Mouse (Mus musculus) forebrain, embryonic 10.5 days (tissue): ENCODE results near the gene Tmco2. TPM values are rescaled to one million over a fixed set of nuclear protein-coding genes. Genes with fewer than 3 reads are reported as not detected.

Experiments
- polyA plus RNA-seq: library from polyadenylated mRNA; unstranded; fragments of >200 nt; fragmentation: Nextera tagmentation; extraction: Ambion mirVana; gene quantifications from 2 replicates; pipeline ENCODE4 v1.2.1, GENCODE M21; 2016

Tmco2 gene
- polyA plus RNA-seq, 1 experiment from 2014 or later: not detected

Other genes with a start within 250 kb of the Tmco2 start
- gene Exo5, start 184.2 kb downstream of the Tmco2 start, polyA plus RNA-seq: 36.2 and 40.1 TPM in 2 replicates
- 9.9 and 10.5 TPM in 2 replicates for gene Zfp69, start 157.5 kb downstream of the Tmco2 start, polyA plus RNA-seq
- 11.3 and 13.5 TPM in 2 replicates for gene Smap2, start 92.0 kb downstream of the Tmco2 start, polyA plus RNA-seq
- 1.4 and 1.5 TPM in 2 replicates for gene Col9a2, start 69.8 kb downstream of the Tmco2 start, polyA plus RNA-seq
- gene Zmpste24, start 11.0 kb downstream of the Tmco2 start, polyA plus RNA-seq: 31.5 and 33.8 TPM in 2 replicates
- gene Rlf, start 105.9 kb upstream of the Tmco2 start, polyA plus RNA-seq: 25.7 and 29.8 TPM in 2 replicates
- not detected in 2 replicates for gene Gm12888, start 215.7 kb upstream of the Tmco2 start, polyA plus RNA-seq